Mouse (Mus musculus) MEL (cell line): ENCODE results near the gene Fam185a.

Source experiments
- E2F4 ChIP-seq: IDR thresholded peaks from 2 replicates; pipeline ENCODE4 v1.6.1; 2011; ENCODE audit warnings: low read depth, low read length, improper control_type of control experiment, borderline replicate concordance
- ELF1 ChIP-seq: IDR thresholded peaks from 2 replicates; pipeline ENCODE4 v1.6.1; 2014; ENCODE audit warnings: low read depth, mild to moderate bottlenecking, inconsistent platforms, low read length, improper control_type of control experiment, moderate library complexity
- HCFC1 ChIP-seq: IDR thresholded peaks from 2 replicates; pipeline ENCODE4 v1.6.1; 2012; ENCODE audit warnings: low read depth, mild to moderate bottlenecking, inconsistent platforms, low read length, improper control_type of control experiment, moderate library complexity
- POLR2A ChIP-seq, 2 experiments: IDR thresholded peaks; 2 replicates each; pipeline ENCODE4 v1.6.1; 2011 to 2012; ENCODE audit warnings: low read length in 2 of 2, mild to moderate bottlenecking in 2 of 2, control low read depth in 1 of 2, improper control_type of control experiment in 1 of 2, low read depth in 1 of 2, moderate library complexity in 1 of 2; ENCODE audit not compliant: control insufficient read depth in 1 of 2, insufficient read depth in 1 of 2, poor library complexity in 1 of 2
- USF2 ChIP-seq, 2 experiments: IDR thresholded peaks; 2 replicates each; pipeline ENCODE4 v1.6.1; 2011 to 2012; ENCODE audit warnings: improper control_type of control experiment in 2 of 2, low read length in 2 of 2, borderline replicate concordance in 1 of 2, inconsistent platforms in 1 of 2, low read depth in 1 of 2, mild to moderate bottlenecking in 1 of 2; ENCODE audit not compliant: insufficient read depth in 1 of 2
- ZKSCAN1 ChIP-seq: IDR thresholded peaks from 2 replicates; pipeline ENCODE4 v1.6.1; 2012; ENCODE audit warnings: low read depth, mild to moderate bottlenecking, inconsistent platforms, low read length, improper control_type of control experiment, moderate library complexity

DNA sequence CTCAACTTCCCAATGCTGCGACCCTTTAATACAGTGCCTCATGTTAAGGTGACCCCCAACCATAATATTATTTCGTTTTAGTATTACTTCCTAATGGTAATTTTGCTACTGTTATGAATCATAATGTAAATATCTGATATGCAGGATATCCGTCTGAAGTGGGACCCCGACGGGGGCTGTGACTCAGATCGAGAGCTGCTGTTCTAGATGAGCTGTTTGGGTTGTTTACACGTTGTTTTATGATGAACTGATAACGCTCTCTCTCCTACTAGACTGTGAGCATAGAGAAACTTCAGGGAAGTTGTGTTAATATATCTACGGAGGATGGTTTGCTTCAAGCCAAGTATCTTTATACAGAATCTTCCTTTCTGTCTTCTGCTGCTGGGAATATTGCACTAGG is 13.7 kb downstream of the Fam185a start:
- TF ChIP-seq POLR2A (IDR thresholded peaks at IDR 0.05; ENCODE audit: control insufficient read depth in 1 of 2, insufficient read depth in 1 of 2, low read depth in 1 of 2, low read length in 2 of 2, poor library complexity in 1 of 2) (no peak), ZKSCAN1 (no peak), HCFC1 (no peak), ELF1 (no peak), USF2 (IDR thresholded peaks at IDR 0.05; ENCODE audit: borderline replicate concordance in 1 of 2, insufficient read depth in 1 of 2, low read depth in 1 of 2, low read length in 2 of 2) (no peak), E2F4 (no peak)
